Mouse (Mus musculus): ENCODE data around the gene Stoml2.
"Not testable (repeated sequence)": the region's sequence is repeated elsewhere in the genome, so short reads cannot be mapped to it uniquely, and the experiment has no call there.

The Stoml2 gene

DNA sequence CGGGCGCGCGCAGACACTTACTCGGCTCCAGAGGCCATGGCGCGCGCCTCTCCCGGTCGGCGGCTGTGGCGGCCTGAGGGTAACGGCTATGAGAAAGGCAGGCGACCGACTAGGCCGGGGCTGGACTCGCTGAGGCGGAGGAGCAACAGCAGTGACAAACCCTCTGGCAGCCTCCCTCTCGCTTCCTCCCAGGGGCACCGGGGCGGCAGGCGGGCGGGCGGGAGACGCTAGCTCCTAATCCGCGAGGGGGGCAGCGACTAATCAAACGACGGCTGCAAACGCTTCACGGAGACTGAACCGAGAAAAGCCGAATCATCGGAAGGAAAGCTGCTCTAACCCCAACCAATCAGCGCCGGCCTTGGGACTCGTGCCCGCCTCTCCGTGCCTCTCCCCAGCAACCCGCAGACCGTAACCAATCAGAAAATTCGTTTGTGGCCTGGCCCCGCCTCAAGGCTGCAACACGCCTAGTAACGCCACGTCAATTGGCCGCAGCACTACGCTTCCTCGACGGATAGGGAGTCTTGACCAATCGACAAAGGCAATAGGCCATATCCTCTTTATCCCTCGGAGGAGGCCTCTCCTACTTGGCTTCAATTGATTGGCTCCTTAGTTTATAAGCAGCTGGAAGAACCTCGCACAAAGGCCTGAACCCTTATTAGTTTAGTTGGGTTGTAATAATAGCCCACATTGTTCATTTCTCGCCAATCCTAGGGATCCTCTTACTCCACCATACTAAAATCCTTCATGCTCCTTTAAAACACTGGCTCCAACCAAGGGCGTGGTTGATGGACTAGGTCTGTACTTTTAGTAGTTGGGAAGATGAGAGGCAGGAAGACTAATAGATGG, 31.1 kb downstream of the Stoml2 start, which contains the start of gene Vcp:
Gene Vcp, minus strand, starts transcription at position 367 of the 846 bp plus-strand sequence.
- peak; percentile 100 for DNase-seq

DNA sequence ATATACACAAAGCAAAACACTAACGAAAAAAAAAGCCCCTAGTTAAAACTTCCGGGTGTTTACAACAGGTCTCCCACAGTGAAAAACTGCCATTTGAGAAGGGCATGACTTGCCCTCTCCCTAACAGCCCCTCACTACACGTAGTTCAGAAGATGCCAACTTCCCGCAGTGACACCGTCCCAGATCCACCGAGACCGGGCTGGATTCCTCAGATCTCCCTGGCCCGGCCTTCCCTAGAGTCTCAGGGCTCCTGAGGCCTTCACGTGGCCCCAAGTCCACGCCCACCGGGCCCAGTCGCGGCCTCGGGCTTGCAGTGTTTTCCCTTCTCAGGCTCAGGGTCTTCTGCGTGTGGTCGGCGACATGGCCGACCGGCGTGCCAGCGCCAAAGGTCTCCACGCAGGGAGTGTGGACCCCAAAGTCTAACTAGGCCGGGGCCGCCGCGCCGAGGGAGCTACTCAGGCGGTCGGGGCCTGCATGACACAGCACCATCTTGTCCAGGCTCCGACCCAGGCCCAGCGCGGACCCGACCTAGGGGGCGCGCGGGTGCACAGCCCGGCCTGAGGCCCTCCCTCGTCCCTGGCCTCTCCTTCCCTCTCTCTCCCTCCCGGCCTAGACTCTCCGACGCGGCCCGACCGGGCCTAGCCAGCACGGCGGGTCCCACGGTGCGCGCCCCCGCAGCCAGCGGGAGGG, 31.9 kb downstream of the Stoml2 start:
- DNase-seq, result peak; percentile 63

DNA sequence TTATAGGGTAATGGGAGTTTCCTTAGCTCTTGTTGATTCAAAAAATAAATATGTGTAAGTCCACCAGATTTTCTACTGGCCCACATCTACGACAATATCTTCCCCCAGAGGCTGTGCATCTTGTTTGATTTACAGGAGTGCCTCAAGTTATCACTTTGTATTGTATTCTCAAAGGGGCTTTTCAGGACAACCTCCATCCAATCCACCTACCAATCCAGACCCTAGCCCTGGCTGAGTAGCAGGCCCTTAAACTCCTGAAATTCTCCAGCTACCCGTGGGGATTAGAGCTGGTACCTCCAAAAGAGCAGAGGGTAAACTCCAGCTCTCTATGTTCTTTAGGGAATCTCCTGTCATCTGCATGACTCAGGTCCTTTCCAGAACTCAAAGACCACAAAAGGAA, 33.5 kb downstream of the Stoml2 start:
- no peak for DNase-seq

DNA sequence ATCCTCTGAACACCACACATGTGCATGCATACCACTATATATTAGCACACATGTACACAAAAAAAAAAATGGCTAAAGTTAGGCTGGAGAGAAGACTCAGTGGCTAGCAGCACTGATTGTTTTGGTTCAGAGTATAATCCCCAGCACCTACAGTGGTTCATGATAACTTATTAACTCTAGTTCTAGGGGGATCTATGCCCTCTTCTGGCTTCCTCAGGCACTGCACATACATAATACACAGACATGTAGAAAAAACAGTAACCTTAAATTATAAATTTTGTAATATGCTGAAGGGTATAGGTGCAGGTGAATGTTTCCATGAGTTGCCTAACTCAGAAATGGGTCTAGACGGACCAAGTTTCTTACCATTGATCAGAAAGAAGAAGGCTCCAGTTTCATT, 43.2 kb downstream of the Stoml2 start:
- DNase-seq, result no peak

DNA sequence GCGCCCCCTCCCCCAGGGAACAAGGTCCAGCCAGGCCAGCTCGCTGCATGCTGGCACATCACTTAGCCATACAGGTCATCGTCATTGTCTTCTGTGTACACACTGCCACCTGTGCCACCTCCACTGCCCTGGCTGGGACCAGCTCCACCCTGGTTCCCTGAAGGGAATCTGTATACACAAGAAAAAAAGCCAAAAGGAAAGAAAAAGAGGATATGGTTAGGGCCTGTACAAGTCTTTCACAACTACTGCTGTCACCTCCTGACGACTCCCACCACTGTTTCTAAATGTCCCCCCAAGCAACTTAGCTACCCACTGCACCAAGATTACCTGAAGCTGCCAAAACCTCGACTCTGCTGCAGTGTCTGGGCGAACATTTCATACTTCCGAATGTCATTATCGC, 51.0 kb downstream of the Stoml2 start:
- not testable (repeated sequence) for DNase-seq

DNA sequence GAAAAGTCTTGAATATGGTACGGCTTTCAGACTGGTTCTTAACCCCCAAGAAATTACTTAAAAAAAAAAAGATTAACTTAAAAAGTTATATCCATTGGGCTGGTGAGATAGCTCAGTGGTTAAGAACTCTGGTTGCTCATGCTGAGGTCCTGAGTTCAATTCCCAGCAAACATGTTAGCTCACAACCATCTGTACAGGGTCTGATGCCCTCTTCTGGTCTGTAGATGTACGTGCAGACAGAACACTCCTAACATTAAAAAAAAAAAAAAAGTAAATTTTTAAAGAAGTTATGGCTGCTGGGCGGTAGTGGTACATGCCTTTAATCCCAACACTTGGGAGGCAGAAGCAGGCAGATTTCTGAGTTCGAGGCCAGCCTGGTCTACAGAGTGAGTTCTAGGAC, 53.4 kb downstream of the Stoml2 start:
- no peak for DNase-seq

All from right cerebral cortex, adult 18-20 months (tissue).